Mouse (Mus musculus): ENCODE measurements around the gene Afg1l. TPM values are rescaled to one million over a fixed set of nuclear protein-coding genes. Genes with fewer than 3 reads are reported as not detected.

The Afg1l gene
- total RNA-seq, 2 experiments from 2014 or later, result 12.1 to 12.4 TPM

- DNase-seq (ENCODE audit: low spot score in 2 of 2), result peak in 1 of 2 experiments; percentile 10
- intact Hi-C loops (cut with DNase I), result no loop called here
Measured at GRCm38 (mm10) chr10:42410748-42411537, 67.4 kb downstream of the Afg1l start.

GRCm38 (mm10) chr10:42390436-42390835, 87.9 kb downstream of the Afg1l start:
- no peak for DNase-seq (ENCODE audit: low spot score in 2 of 2)
- intact Hi-C loops (cut with DNase I), result no loop called here

- DNase-seq (ENCODE audit: low spot score in 2 of 2), result no peak
- intact Hi-C loops (cut with DNase I), result no loop called here
Measured at GRCm38 (mm10) chr10:42388181-42388580, 90.2 kb downstream of the Afg1l start.

GRCm38 (mm10) chr10:42384946-42385644, 93.3 kb downstream of the Afg1l start:
- intact Hi-C loops (cut with DNase I), result no loop called here
- DNase-seq (ENCODE audit: low spot score in 2 of 2), result peak in 1 of 2 experiments; percentile 15

- intact Hi-C loops (cut with DNase I), result no loop called here
- DNase-seq (ENCODE audit: low spot score in 2 of 2), result no peak
Measured at GRCm38 (mm10) chr10:42383708-42384107, 94.7 kb downstream of the Afg1l start.

- no peak for DNase-seq (ENCODE audit: low spot score in 2 of 2)
- intact Hi-C loops (cut with DNase I), result no loop called here
Measured at GRCm38 (mm10) chr10:42364216-42364615, 114.1 kb downstream of the Afg1l start.

GRCm38 (mm10) chr10:42355980-42356379, 122.4 kb downstream of the Afg1l start:
- intact Hi-C loops (cut with DNase I), result no loop called here

GRCm38 (mm10) chr10:42347986-42348385, 130.4 kb downstream of the Afg1l start:
- no peak for DNase-seq (ENCODE audit: low spot score in 2 of 2)
- intact Hi-C loops (cut with DNase I), result no loop called here

More at GRCm38 (mm10) chr10:42355980-42356379, 122.4 kb downstream of the Afg1l start:
- DNase-seq (ENCODE audit: low spot score in 2 of 2), result no peak

GRCm38 (mm10) chr10:42347127-42347526, 131.2 kb downstream of the Afg1l start:
- intact Hi-C loops (cut with DNase I), result no loop called here
- DNase-seq (ENCODE audit: low spot score in 2 of 2), result peak in 1 of 2 experiments; percentile 47

- intact Hi-C loops (cut with DNase I), result no loop called here
- DNase-seq (ENCODE audit: low spot score in 2 of 2), result peak in 1 of 2 experiments; percentile 11
Measured at GRCm38 (mm10) chr10:42346179-42346877, 132.0 kb downstream of the Afg1l start.

- no peak for DNase-seq (ENCODE audit: low spot score in 2 of 2)
- intact Hi-C loops (cut with DNase I), result no loop called here
Measured at GRCm38 (mm10) chr10:42342714-42343113, 135.7 kb downstream of the Afg1l start.

GRCm38 (mm10) chr10:42341815-42342457, 136.4 kb downstream of the Afg1l start:
- no peak for DNase-seq (ENCODE audit: low spot score in 2 of 2)
- intact Hi-C loops (cut with DNase I), result no loop called here

- no peak for DNase-seq (ENCODE audit: low spot score in 2 of 2)
- intact Hi-C loops (cut with DNase I), result no loop called here
Measured at GRCm38 (mm10) chr10:42340426-42340793, 138.0 kb downstream of the Afg1l start.

- intact Hi-C loops (cut with DNase I), result no loop called here
Measured at GRCm38 (mm10) chr10:42339773-42340425, 138.5 kb downstream of the Afg1l start.

GRCm38 (mm10) chr10:42338456-42338855, 139.9 kb downstream of the Afg1l start:
- DNase-seq (ENCODE audit: low spot score in 2 of 2), result no peak

More at GRCm38 (mm10) chr10:42339773-42340425, 138.5 kb downstream of the Afg1l start:
- DNase-seq (ENCODE audit: low spot score in 2 of 2), result peak; percentile 20 to 31

GRCm38 (mm10) chr10:42327576-42327975, 150.8 kb downstream of the Afg1l start:
- intact Hi-C loops (cut with DNase I), result no loop called here
- peak in 1 of 2 experiments; percentile 24 for DNase-seq (ENCODE audit: low spot score in 2 of 2)

More at GRCm38 (mm10) chr10:42338456-42338855, 139.9 kb downstream of the Afg1l start:
- intact Hi-C loops (cut with DNase I), result no loop called here

GRCm38 (mm10) chr10:42325305-42325704, 153.1 kb downstream of the Afg1l start:
- intact Hi-C loops (cut with DNase I), result no loop called here
- DNase-seq (ENCODE audit: low spot score in 2 of 2), result no peak

GRCm38 (mm10) chr10:42323978-42324377, 154.4 kb downstream of the Afg1l start:
- intact Hi-C loops (cut with DNase I), result no loop called here
- DNase-seq (ENCODE audit: low spot score in 2 of 2), result no peak

- intact Hi-C loops (cut with DNase I), result no loop called here
Measured at GRCm38 (mm10) chr10:42313222-42313786, 165.1 kb downstream of the Afg1l start.

More at GRCm38 (mm10) chr10:42313222-42313786, 165.1 kb downstream of the Afg1l start:
- DNase-seq (ENCODE audit: low spot score in 2 of 2), result no peak

All from left cerebral cortex, postnatal 25 days (tissue).